Mouse (Mus musculus) stomach, postnatal 0 days (tissue): ENCODE results near the gene Samd4b.

ENCODE experiments used
- CTCF ChIP-seq: IDR thresholded peaks from 2 replicates; pipeline ENCODE4 v1.5.1; 2016; ENCODE audit warnings: antibody characterized with exemption, low read depth, mild to moderate bottlenecking, moderate library complexity
- EP300 ChIP-seq: optimal IDR thresholded peaks from 2 replicates; pipeline ENCODE3; 2016; ENCODE audit warnings: antibody characterized with exemption

DNA sequence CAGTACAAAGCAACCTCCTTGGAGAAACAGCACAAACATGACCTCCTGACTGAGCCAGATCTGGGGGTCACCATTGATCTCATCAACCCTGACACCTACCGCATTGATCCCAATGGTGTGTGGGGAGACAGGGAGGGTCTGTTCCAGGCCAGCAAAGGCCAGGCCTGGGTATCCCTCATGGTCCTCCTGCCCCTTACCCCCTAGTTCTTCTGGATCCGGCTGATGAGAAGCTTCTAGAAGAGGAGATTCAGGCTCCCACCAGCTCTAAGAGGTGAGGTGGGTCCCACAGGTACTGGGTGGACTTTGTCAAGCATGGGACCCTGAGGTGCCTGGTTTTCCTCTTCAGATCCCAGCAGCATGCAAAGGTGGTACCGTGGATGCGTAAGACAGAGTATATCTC is 202.5 kb downstream of the Samd4b start:
- no peak for TF ChIP-seq CTCF
- no peak for TF ChIP-seq EP300
